Mouse (Mus musculus): Measurements from ENCODE around the gene March4.

March4 gene

GRCm38 (mm10) chr1:72530516-72531196 is 6.1 kb downstream of the March4 start:
- DNase-seq (ENCODE audit: low spot score in 2 of 2), result no peak

GRCm38 (mm10) chr1:72529192-72529591 is 7.5 kb downstream of the March4 start:
- DNase-seq (ENCODE audit: low spot score in 2 of 2), result no peak

DNA sequence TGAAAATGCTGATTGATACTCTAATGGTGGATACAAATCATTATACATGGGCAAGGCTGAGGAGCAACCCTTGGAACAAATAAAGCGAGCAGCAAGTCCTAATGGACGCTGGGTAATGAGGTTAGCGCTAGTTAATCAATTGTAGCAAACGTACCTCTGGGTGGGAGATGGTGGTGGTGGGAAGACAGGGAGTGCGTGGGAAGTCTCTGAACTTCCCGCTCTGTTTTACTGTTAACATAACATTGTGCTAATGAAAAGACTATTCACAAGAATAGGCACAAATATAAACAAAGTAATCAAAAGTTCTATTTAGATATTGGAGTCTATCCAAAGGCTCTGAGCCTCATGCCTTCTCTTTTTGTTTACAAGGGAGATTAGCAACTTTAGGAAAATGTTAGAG is 13.1 kb downstream of the March4 start:
- no peak for DNase-seq (ENCODE audit: low spot score in 2 of 2)

DNA sequence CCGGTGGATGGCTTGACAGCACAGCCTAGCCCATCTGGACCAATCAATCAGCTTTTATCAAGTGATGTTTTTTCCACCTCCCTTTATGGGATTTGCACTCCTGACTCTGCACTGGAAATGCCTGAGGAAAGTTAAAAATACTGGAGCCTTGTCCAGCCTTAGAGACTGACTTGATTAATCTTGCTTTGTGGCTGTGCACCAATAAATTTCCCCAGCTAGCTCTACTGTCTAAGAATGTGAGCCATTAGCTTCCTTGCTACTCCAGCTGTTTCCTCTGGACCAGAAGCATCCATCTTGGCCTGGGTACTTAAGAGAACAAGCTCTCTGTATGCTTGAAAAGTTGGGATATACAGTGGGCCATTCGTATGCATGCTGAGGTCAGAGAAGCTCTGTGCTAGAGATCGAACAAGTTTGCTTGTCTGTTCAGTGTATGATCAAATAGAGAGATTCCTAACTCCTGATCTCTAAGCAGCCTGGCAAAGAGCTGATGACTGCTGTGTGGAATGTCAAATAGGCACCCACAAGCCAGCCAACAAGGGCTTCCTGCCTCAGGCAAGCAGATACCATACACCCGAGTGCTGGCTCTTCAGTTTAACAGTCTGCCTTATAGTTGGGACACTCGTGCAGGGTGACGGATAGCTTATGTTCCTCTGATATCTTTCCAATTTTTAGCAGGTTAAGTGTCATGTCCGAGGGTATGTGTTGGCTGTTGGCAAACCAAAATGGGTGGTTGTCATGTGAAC is 25.8 kb downstream of the March4 start:
- DNase-seq (ENCODE audit: low spot score in 2 of 2), result no peak

- no peak for DNase-seq (ENCODE audit: low spot score in 2 of 2)
These were observed 27.2 kb downstream of the March4 start for GRCm38 (mm10) chr1:72509551-72509950.

GRCm38 (mm10) chr1:72507670-72508069 is 29.1 kb downstream of the March4 start:
- no peak for DNase-seq (ENCODE audit: low spot score in 2 of 2)

DNA sequence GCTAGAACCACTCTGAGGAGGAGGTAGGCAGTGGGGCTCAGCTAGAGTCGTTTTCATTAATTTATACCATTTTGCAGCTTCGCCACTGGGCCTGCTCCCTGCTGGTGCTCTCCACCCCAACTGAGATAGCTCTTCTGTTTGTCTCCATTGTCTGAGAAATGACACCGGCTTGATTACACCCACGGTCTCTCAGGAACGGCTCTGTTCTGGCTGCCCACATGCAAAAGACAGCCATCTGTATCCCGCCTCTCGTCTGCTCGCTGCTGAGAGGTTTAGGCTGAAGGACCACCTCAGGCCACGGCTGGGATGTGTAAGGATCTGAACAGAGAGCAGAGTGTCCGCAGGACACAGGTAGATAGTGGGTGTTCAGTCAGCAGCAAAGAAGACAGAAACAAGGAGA is 30.5 kb downstream of the March4 start:
- peak; percentile 33 to 50 for DNase-seq (ENCODE audit: low spot score in 2 of 2)

DNA sequence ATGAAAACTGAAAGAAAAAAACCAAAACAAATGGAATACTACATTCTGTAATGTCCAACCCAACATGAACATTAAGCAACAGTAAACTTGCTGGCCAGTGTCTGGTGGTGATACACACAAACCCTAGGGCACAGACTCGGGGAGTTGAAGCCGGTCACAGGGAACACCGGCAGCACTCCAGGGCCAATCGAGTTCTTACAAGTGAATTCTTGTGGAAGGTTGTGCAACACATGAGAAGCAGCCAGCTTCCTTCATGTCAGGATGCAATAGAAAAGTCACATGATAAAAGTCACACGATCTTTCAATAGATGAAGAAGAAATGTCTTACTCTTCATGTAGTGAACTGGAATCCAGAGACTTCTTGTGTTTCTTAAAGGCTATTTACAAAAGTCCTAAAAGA is 39.1 kb downstream of the March4 start:
- no peak for DNase-seq (ENCODE audit: low spot score in 2 of 2)

DNA sequence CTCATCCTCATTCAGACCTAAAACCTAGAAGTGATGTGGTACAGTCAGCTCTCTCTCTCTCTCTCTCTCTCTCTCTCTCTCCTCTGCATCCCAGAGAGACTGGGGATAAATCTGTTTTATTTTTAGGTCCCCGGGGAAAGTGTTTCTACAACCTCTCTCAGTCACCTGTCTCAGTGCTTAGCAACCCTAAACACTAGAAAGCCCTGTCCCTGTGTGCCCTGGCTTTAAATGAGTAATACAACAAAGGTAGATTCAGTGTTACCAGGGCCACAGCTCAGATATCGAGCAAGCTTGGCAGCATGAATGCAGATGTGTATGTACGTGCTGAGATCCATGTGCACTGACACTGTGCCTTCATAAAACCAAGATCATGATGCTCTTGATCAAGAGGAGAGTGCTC is 43.3 kb downstream of the March4 start:
- no peak for DNase-seq (ENCODE audit: low spot score in 2 of 2)

GRCm38 (mm10) chr1:72492666-72493065 is 44.1 kb downstream of the March4 start:
- peak; percentile 21 to 61 for DNase-seq (ENCODE audit: low spot score in 2 of 2)

DNA sequence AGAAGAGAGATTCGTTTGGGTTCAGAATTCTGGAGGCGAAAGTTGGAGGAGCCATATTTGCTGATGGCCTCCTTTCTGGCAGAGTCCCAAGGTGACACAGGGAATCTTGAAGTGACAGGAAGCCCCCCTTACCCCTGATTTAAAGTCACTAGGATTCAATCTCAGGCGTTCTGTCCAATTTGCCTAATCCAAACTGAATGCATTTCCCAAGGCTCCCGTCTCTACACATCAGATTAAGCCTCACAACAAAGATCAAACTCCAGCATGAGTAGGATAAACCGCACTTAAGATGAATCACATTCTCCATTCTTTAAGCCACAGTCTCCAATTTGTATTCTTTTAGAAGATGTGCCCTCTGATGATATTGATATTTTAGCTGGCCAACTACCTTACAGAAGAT is 45.4 kb downstream of the March4 start:
- no peak for DNase-seq (ENCODE audit: low spot score in 2 of 2)

DNA sequence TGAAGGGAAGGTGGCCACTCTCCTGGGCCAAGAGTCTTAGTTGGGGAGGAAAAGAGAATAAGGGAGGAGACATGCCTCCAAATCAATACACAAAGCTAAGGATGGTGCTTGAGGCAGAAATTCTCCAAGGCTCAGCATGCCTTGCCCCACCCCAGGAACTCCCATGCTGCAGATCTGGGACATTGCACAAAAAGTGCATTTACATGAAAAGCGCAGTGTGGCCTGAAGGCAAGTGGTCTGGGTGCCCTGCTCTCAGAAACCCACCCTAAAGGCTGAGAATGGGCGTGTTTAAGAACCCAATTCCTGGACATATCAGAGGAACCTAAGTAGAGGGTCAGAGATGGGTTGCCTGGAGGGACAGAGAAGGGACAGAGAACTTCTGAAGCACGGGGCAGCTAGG is 45.9 kb downstream of the March4 start:
- DNase-seq (ENCODE audit: low spot score in 2 of 2), result no peak

DNA sequence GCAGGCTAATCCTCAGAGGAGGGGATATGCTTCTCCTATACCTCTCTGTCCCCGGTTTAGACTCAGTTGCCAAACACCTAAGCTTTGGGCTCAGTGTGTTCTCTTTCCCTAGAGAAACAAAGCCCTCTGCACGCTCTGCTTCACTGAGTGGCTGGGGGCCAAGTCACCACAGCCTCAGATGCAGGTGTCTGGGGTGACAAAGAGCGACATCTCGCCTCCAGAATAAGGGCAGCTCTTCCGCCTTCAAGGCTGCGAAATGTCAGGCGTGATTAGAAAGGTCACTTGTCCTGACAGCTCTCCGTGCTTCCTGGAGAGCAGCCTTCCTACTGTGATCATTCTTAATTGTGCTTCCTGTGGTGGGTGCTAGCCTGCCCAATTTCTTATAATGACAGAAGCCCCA is 46.5 kb downstream of the March4 start:
- no peak for DNase-seq (ENCODE audit: low spot score in 2 of 2)

DNA sequence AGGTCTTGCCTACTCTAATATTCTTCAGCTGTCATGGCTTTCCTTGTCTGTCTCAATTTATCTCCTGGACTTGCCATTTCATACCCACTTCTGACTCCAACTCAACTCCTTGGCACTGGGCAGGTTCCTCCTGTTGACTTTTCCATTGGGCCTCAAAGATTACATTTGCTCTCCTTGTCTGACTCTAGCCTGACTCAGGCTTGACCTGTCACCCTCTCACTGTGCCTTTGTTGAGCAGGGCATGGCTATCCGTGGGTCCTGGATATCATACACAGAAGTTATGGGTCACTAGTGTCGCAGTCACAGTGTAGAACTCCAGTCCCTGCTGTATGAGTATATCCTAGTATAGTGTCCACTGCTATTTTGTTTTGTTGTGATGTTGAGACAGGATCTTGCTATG is 60.1 kb downstream of the March4 start:
- no peak for DNase-seq (ENCODE audit: low spot score in 2 of 2)

- no peak for DNase-seq (ENCODE audit: low spot score in 2 of 2)
These were observed 67.7 kb downstream of the March4 start for GRCm38 (mm10) chr1:72469075-72469474.

GRCm38 (mm10) chr1:72468466-72469003 is 68.2 kb downstream of the March4 start:
- DNase-seq (ENCODE audit: low spot score in 2 of 2), result no peak

DNA sequence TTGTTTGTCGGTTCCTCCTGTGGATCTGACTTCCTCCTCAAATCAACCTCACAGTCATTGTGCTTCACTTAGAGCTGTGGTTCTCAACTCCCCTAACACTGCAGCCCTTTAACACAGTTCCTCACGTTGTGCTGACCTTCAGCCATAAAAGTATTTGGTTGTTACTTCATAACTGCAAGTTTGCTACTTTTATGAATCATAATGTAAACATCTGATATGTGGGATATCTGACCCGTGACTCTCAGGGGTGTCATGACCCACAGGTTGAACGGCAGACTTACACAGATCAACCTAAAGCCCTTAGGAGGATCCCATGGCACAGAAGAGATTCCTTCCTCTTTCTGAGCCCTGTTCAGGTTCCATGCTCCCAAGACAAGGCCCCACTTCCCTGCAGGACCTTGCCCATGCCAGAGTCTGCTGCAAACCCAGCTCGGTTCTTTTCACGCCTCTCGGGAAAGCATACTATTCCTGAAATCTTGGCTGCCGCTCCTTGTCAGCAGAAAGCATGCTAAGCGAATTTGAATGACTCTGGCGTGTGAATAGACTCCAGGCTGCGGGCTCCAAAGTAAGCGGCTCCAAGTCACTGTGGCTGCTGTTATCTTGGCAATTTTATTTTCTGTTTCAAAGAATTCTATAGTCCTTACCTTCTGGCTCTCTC is 71.7 kb downstream of the March4 start:
- DNase-seq (ENCODE audit: low spot score in 2 of 2), result peak; percentile 49 to 75

GRCm38 (mm10) chr1:72462516-72462915 is 74.2 kb downstream of the March4 start:
- no peak for DNase-seq (ENCODE audit: low spot score in 2 of 2)

DNA sequence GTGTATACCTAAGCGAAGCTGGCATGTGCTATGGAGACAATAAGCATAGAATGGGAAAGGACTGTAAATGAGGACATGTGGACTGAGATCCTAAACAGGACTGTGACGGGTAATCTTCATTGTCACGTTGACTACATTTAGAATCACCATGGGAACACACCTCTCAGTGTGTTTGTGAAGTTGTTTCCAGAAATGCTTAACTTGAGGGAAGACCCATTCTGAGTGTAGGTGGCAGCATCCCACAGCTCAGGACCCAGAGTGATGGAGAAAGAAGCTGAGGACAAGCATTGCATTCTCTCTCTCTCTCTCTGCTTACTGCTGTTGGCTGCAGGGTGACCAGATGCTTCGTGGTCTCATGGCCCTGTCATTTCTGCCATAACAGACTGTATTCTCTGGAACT is 79.1 kb downstream of the March4 start:
- DNase-seq (ENCODE audit: low spot score in 2 of 2), result peak in 1 of 2 experiments; percentile 22

DNA sequence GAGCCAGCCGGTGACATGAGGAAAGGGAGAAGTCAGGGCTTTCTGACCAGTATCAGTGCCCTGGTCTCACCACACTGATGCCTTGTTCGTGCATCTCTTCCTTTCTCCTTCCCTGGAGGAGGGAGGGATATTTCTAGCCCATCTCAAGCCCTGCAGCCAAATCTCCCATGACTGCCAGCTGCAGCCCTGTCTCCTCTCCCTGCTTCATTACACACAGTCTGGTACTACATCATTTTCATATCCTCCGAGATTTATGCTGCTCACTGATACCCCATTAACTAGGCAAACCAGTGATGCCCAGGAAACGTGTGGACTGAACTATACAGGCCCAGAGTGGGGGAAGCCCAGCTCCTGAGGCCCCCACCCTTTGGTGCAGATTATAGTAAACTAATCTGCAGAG is 80.8 kb downstream of the March4 start:
- no peak for DNase-seq (ENCODE audit: low spot score in 2 of 2)

- no peak for DNase-seq (ENCODE audit: low spot score in 2 of 2)
These were observed 82.0 kb downstream of the March4 start for GRCm38 (mm10) chr1:72454733-72455201.

GRCm38 (mm10) chr1:72452839-72453238 is 83.9 kb downstream of the March4 start:
- no peak for DNase-seq (ENCODE audit: low spot score in 2 of 2)

GRCm38 (mm10) chr1:72450790-72451189 is 85.9 kb downstream of the March4 start:
- no peak for DNase-seq (ENCODE audit: low spot score in 2 of 2)

All from frontal cortex, postnatal 36 days (tissue).